Mouse (Mus musculus): ENCODE results near the gene Slc6a11. TPM values are rescaled to one million over a fixed set of nuclear protein-coding genes. Genes with fewer than 3 reads are reported as not detected.

Slc6a11 gene
- polyA plus RNA-seq, 1 experiment from 2014 or later, result 0.24 TPM

DNA sequence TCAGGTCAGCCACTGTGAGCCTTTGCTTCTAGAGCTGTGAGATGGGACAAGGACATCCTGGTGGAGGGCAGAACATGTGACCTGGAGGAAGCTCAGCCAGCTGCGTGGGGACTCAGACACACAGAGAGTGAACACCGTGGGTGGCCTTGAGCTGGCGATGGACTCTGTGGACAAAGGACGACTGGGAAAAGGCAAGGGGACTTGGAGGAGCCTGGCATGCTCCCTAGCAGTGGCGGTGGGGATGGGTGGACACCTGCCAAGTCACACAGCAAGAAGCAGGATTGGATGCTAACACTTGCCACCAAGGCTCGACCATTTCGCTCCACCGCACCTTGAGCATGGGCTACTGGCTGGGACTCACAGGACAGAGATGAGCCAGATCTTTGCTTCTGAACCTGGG lies 57.8 kb downstream of the Slc6a11 start:
- 79% methylated on average over 8 of the region's 8 CpGs for WGBS
- Histone ChIP-seq H3K4me1 (replicated peaks) (no peaks in the 10 kb centered on the region), H3K36me3 (no peaks in the 10 kb centered on the region), H3K4me3 (replicated peaks) (no peak overlapping the region), H3K27ac (no peak overlapping the region), H3K27me3 (replicated peaks) (no peaks in the 10 kb centered on the region; the same call in 1 of the 2 replicates), H3K9me3 (no peaks in the 10 kb centered on the region), H3K9ac (no peak overlapping the region), H3K4me2 (replicated peaks) (no peak overlapping the region)
- ATAC-seq, result no peak

DNA sequence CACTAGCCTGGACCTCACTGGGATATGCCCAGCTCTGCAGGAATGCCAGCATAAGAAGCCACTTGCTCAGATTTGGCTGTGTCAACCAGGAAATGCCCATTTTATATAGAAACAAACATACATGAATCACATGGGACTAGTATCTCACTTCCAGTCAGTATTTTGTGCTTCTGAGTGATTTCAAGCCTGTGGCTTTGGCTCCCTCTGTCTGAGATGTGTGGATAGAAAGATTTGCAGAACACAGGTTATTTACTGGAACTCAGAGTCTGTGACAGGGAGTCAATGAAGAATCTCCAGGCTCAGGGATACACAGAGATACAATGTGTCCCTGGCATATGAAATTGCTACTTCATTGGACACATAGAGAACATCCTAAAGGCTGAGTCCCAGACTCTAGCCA lies 65.0 kb downstream of the Slc6a11 start:
- no peak for ATAC-seq
- H3K9me3 ChIP-seq, result no peaks in the 10 kb centered on the region

GRCm38 (mm10) chr6:114199200-114199845 lies 68.3 kb downstream of the Slc6a11 start:
- no peak for ATAC-seq
- no peak overlapping the region for H3K4me2 ChIP-seq (replicated peaks)

More for the DNA sequence above, 65.0 kb downstream of the Slc6a11 start:
- no peaks in the 10 kb centered on the region for H3K4me1 ChIP-seq (replicated peaks)
- H3K4me3 ChIP-seq (replicated peaks), result no peak overlapping the region
- H3K36me3 ChIP-seq, result no peaks in the 10 kb centered on the region
- no peaks in the 10 kb centered on the region for H3K27me3 ChIP-seq (replicated peaks)
- H3K9ac ChIP-seq, result no peak overlapping the region
- no peak overlapping the region for H3K27ac ChIP-seq
- no peak overlapping the region for H3K4me2 ChIP-seq (replicated peaks)

DNA sequence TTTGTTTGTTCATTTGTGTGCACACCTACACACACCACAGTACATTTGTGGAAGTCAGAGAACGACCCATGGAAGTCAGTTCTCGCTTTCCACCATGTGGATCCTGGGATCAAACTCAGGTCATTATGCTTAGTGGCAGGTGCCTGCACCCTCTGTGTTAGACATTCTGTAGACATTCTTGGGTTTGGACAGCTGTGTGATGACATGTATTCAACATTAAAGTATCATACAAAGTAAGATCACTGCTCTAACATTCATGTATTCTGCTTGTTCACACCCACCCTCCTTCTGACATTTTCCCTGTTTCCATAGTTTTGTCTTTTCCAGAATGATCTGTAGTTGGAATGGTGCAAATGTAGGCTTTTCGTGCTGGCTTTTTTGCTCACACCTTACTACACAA lies 73.5 kb downstream of the Slc6a11 start:
- Histone ChIP-seq H3K9ac (no peak overlapping the region), H3K4me1 (replicated peaks) (no peaks in the 10 kb centered on the region), H3K27me3 (replicated peaks) (no peaks in the 10 kb centered on the region), H3K27ac (no peak overlapping the region), H3K36me3 (no peaks in the 10 kb centered on the region), H3K4me3 (replicated peaks) (no peak overlapping the region), H3K9me3 (no peaks in the 10 kb centered on the region), H3K4me2 (replicated peaks) (no peak overlapping the region)
- no peak for ATAC-seq
- WGBS, result 85% methylated on average over 3 of the region's 3 CpGs

More at GRCm38 (mm10) chr6:114199200-114199845, 68.3 kb downstream of the Slc6a11 start:
- H3K27me3 ChIP-seq (replicated peaks), result no peaks in the 10 kb centered on the region
- H3K36me3 ChIP-seq, result no peaks in the 10 kb centered on the region
- WGBS, result 54% methylated on average over 9 of the region's 9 CpGs
- no peaks in the 10 kb centered on the region for H3K9me3 ChIP-seq
- no peak overlapping the region for H3K27ac ChIP-seq
- H3K9ac ChIP-seq, result no peak overlapping the region
- H3K4me1 ChIP-seq (replicated peaks), result no peaks in the 10 kb centered on the region
- no peak overlapping the region for H3K4me3 ChIP-seq (replicated peaks)

GRCm38 (mm10) chr6:114208296-114208695 lies 77.3 kb downstream of the Slc6a11 start:
- Histone ChIP-seq H3K27me3 (replicated peaks) (no peaks in the 10 kb centered on the region), H3K36me3 (no peaks in the 10 kb centered on the region), H3K4me3 (replicated peaks) (no peak overlapping the region), H3K9ac (no peak overlapping the region), H3K27ac (no peak overlapping the region), H3K9me3 (no peaks in the 10 kb centered on the region), H3K4me2 (replicated peaks) (no peak overlapping the region), H3K4me1 (replicated peaks) (no peaks in the 10 kb centered on the region)
- ATAC-seq, result no peak
- 85% methylated on average over 2 of the region's 2 CpGs for WGBS

DNA sequence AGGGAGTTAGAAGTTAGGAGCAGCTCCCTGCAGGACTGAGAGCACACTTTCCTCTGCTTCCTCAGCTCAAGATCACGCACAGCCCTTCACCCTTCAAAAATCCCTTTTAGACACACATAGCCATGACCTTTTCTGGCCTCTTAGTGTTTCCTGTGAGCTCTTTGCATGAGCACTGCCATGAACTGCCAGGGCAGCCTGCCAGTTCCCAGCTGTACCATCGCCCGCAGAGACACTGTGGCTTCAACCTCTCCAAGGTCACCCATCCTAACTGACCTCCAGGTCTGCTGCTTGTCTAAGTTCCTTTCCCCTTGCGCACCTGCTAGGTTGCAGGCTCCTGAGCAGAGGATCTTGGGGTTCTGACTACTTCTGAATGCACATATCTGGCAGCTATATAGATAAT lies 83.4 kb downstream of the Slc6a11 start:
- no peaks in the 10 kb centered on the region for H3K4me1 ChIP-seq (replicated peaks)
- 0 out of 2 replicates have a peak, but pooled peaks cover 3% of the 10 kb centered on the region for H3K27me3 ChIP-seq (replicated peaks)
- H3K9ac ChIP-seq, result no peak overlapping the region
- H3K36me3 ChIP-seq, result no peaks in the 10 kb centered on the region
- no peak for ATAC-seq
- no peak overlapping the region for H3K4me3 ChIP-seq (replicated peaks)
- no peaks in the 10 kb centered on the region for H3K9me3 ChIP-seq
- 76% methylated on average over 4 of the region's 4 CpGs for WGBS
- no peak overlapping the region for H3K4me2 ChIP-seq (replicated peaks)
- H3K27ac ChIP-seq, result no peak overlapping the region

- Histone ChIP-seq H3K27me3 (replicated peaks) (0 out of 2 replicates have a peak, but pooled peaks cover 3% of the 10 kb centered on the region), H3K4me1 (replicated peaks) (no peaks in the 10 kb centered on the region), H3K9me3 (no peaks in the 10 kb centered on the region), H3K4me3 (replicated peaks) (no peak overlapping the region), H3K9ac (no peak overlapping the region), H3K36me3 (no peaks in the 10 kb centered on the region), H3K27ac (no peak overlapping the region), H3K4me2 (replicated peaks) (no peak overlapping the region)
- WGBS, result 60% methylated on average over 13 of the region's 13 CpGs
- ATAC-seq, result no peak
Measured at GRCm38 (mm10) chr6:114216741-114217414, 85.8 kb downstream of the Slc6a11 start.

DNA sequence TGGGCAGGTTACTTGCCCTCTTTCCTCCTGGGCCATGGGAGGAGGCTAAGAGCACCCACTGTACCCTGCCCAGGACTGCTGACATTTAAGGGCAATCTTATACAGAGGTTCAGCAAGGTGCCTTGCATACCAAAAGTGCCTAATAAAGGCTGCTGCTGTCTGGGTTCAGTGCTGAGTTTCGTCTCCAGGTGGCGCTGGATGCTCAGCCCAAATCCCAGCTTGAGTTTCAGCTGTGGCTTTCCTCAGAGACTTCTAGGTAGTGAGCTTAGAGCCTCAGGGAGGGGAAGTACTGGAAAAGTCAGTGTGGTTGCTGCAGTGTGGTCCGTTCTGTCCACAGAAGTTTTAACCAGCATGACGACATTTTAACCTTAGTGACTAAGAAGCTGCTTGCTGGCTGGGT lies 93.4 kb downstream of the Slc6a11 start:
- H3K27ac ChIP-seq, result no peak overlapping the region
- H3K36me3 ChIP-seq, result no peaks in the 10 kb centered on the region
- no peak overlapping the region for H3K4me2 ChIP-seq (replicated peaks)
- WGBS, result 21% methylated on average over 4 of the region's 4 CpGs
- no peak overlapping the region for H3K4me3 ChIP-seq (replicated peaks)
- no peaks in the 10 kb centered on the region for H3K4me1 ChIP-seq (replicated peaks)
- no peak overlapping the region for H3K9ac ChIP-seq
- H3K9me3 ChIP-seq, result no peaks in the 10 kb centered on the region
- ATAC-seq, result no peak
- H3K27me3 ChIP-seq (replicated peaks), result no peaks in the 10 kb centered on the region

GRCm38 (mm10) chr6:114227378-114227777 lies 96.3 kb downstream of the Slc6a11 start:
- Histone ChIP-seq H3K27me3 (replicated peaks) (no peaks in the 10 kb centered on the region), H3K27ac (no peak overlapping the region), H3K4me1 (replicated peaks) (no peaks in the 10 kb centered on the region), H3K9ac (no peak overlapping the region), H3K4me2 (replicated peaks) (no peak overlapping the region), H3K4me3 (replicated peaks) (no peak overlapping the region), H3K9me3 (no peaks in the 10 kb centered on the region), H3K36me3 (no peaks in the 10 kb centered on the region)
- WGBS, result 0% methylated on average over 2 of the region's 2 CpGs
- no peak for ATAC-seq

DNA sequence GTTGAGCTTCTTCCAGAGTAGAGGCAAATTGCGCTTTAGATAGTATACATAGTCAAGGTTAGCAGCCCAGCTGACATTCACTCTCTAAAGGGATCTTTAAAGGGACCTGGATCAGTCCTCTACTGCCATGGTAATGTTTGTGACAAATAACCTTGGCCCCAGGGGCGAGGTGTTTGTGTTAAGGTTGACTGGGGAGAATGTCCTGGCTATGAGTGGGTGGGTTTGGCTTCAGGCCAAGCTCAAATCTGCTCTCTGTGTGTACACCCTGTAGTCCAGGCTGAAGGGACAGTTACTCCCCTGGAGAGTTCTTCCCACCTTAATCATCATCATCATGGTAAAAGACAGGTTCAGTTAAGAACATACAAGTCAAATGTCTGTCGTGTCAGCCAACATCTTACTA lies 97.2 kb downstream of the Slc6a11 start:
- no peak overlapping the region for H3K27ac ChIP-seq
- ATAC-seq, result no peak
- 70% methylated on average over 3 of the region's 3 CpGs for WGBS
- no peaks in the 10 kb centered on the region for H3K27me3 ChIP-seq (replicated peaks)
- no peaks in the 10 kb centered on the region for H3K4me1 ChIP-seq (replicated peaks)
- no peak overlapping the region for H3K9ac ChIP-seq
- H3K9me3 ChIP-seq, result no peaks in the 10 kb centered on the region
- no peaks in the 10 kb centered on the region for H3K36me3 ChIP-seq
- no peak overlapping the region for H3K4me3 ChIP-seq (replicated peaks)
- no peak overlapping the region for H3K4me2 ChIP-seq (replicated peaks)

- Histone ChIP-seq H3K4me2 (replicated peaks) (no peak overlapping the region), H3K36me3 (no peaks in the 10 kb centered on the region), H3K27ac (no peak overlapping the region), H3K4me1 (replicated peaks) (no peaks in the 10 kb centered on the region), H3K9me3 (no peaks in the 10 kb centered on the region), H3K27me3 (replicated peaks) (0 out of 2 replicates have a peak, but pooled peaks cover 7% of the 10 kb centered on the region), H3K9ac (no peak overlapping the region), H3K4me3 (replicated peaks) (no peak overlapping the region)
- 27% methylated on average over 6 of the region's 6 CpGs for WGBS
- ATAC-seq, result no peak
Measured at GRCm38 (mm10) chr6:114238892-114239644, 108.0 kb downstream of the Slc6a11 start.

GRCm38 (mm10) chr6:114245665-114246064 lies 114.6 kb downstream of the Slc6a11 start:
- 73% methylated on average over 11 of the region's 11 CpGs for WGBS
- H3K9ac ChIP-seq, result no peak overlapping the region
- H3K27ac ChIP-seq, result no peak overlapping the region
- ATAC-seq, result no peak
- no peak overlapping the region for H3K4me3 ChIP-seq (replicated peaks)
- no peaks in the 10 kb centered on the region for H3K36me3 ChIP-seq
- H3K9me3 ChIP-seq, result no peaks in the 10 kb centered on the region
- H3K4me1 ChIP-seq (replicated peaks), result no peaks in the 10 kb centered on the region
- H3K27me3 ChIP-seq (replicated peaks), result no peaks in the 10 kb centered on the region
- no peak overlapping the region for H3K4me2 ChIP-seq (replicated peaks)

All from intestine, embryonic 15.5 days (tissue).